Mouse (Mus musculus): Measurements from ENCODE around the gene Cmtm3.

Gene Cmtm3

GRCm38 (mm10) chr8:104343957-104344356, 4.7 kb downstream of the Cmtm3 start:
- DNase-seq = peak; percentile 82 to 87

- DNase-seq = no peak
Observed at GRCm38 (mm10) chr8:104344622-104345021, 5.4 kb downstream of the Cmtm3 start.

- no peak for DNase-seq
Observed at GRCm38 (mm10) chr8:104346706-104347105, 7.5 kb downstream of the Cmtm3 start.

- no peak for DNase-seq
Observed at GRCm38 (mm10) chr8:104348971-104349370, 9.8 kb downstream of the Cmtm3 start.

- DNase-seq = no peak
Observed at GRCm38 (mm10) chr8:104350047-104350446, 10.8 kb downstream of the Cmtm3 start.

GRCm38 (mm10) chr8:104353186-104353585, 14.0 kb downstream of the Cmtm3 start:
- DNase-seq = no peak

GRCm38 (mm10) chr8:104354504-104354903, 15.3 kb downstream of the Cmtm3 start:
- no peak for DNase-seq

- no peak for DNase-seq
Observed at GRCm38 (mm10) chr8:104358637-104359036, 19.4 kb downstream of the Cmtm3 start.

GRCm38 (mm10) chr8:104359778-104360456, 20.7 kb downstream of the Cmtm3 start:
- DNase-seq = no peak

GRCm38 (mm10) chr8:104365695-104366094, 26.5 kb downstream of the Cmtm3 start:
- no peak for DNase-seq

- DNase-seq = no peak
Observed at GRCm38 (mm10) chr8:104367398-104367797, 28.2 kb downstream of the Cmtm3 start.

- no peak for DNase-seq
Observed at GRCm38 (mm10) chr8:104369591-104369990, 30.4 kb downstream of the Cmtm3 start.

- DNase-seq = no peak
Observed at GRCm38 (mm10) chr8:104370071-104370470, 30.9 kb downstream of the Cmtm3 start.

GRCm38 (mm10) chr8:104371121-104371520, 31.9 kb downstream of the Cmtm3 start:
- DNase-seq = no peak

- peak; percentile 53 to 72 for DNase-seq
Observed at GRCm38 (mm10) chr8:104373779-104374178, 34.6 kb downstream of the Cmtm3 start.

GRCm38 (mm10) chr8:104374269-104374668, 35.1 kb downstream of the Cmtm3 start:
- no peak for DNase-seq

GRCm38 (mm10) chr8:104374864-104375846, 35.9 kb downstream of the Cmtm3 start:
- peak; percentile 64 to 78 for DNase-seq

GRCm38 (mm10) chr8:104375959-104376358, 36.7 kb downstream of the Cmtm3 start:
- no peak for DNase-seq

GRCm38 (mm10) chr8:104376669-104377068, 37.5 kb downstream of the Cmtm3 start:
- no peak for DNase-seq

GRCm38 (mm10) chr8:104379301-104379836, 40.2 kb downstream of the Cmtm3 start:
- DNase-seq = no peak

GRCm38 (mm10) chr8:104380269-104380668, 41.1 kb downstream of the Cmtm3 start:
- no peak for DNase-seq

- no peak for DNase-seq
Observed at GRCm38 (mm10) chr8:104380961-104381411, 41.8 kb downstream of the Cmtm3 start.

- no peak for DNase-seq
Observed at GRCm38 (mm10) chr8:104383296-104383695, 44.1 kb downstream of the Cmtm3 start.
